Mouse (Mus musculus) c-Kit-positive CD71-positive TER-119-negative erythroid progenitor cells, embryonic 14.5 days (primary cell): ENCODE data around the gene Phrf1.
"Not testable (repeated sequence)": the region's sequence is repeated elsewhere in the genome, so short reads cannot be mapped to it uniquely, and the experiment has no call there.

ENCODE experiments used
- DNase-seq: peaks from one replicate; pipeline ENCODE4 v3.0.0-alpha.2; 2013; ENCODE audit warnings: low read depth

Gene Phrf1

DNA sequence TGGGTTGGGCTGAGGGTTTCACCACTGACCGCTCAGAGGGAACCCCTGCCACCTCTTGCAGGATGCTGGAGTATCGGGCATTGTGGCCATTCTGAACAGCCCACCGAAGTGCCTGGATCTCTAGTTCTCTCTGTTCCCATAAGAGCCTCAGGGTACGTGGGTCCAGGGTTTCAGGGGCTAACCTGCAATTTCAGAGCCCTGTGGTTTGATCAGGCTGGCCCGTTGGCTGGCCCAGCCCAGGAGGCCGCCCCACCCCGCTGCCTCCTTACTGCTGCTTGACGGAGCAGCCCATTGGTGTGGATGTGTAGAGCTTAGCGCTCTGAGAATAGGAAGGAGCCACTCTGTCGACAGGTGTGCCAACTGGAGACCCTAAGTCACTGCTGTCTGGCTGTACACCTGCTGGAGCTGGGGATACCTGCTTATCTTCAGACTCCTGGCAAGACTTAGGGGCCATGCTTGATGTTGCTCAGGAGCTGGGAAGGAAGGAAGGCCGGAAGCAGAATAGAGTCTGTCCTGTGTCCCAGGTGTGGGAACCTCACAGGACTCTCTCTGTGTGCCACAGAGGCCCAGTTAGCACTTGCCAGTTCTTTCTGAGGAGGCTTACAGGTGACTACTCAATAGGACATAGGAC, 14.9 kb upstream of the Phrf1 start, which contains the start of gene Lmntd2:
Gene Lmntd2 (minus strand): TSS at position 476 of the 631 bp plus-strand sequence.
- no peak for DNase-seq

DNA sequence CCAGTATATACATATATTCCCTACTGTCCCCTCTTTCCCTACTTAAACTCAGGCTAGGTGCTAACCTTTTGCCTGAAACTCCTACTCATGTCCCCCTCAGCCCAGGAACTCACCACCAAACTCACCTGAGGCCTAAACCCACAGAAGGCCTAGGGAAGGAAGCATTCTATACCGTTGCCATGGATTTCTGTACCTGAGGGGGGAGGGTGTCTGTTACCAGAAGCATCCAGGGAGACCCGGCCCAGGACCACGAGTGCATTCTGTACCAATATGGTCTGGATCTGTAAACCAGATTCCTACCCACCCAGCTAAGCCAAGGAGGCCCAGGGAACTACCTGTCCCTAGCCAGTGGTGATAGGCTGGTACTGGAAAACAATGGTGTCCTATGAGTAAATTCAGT, 14.3 kb upstream of the Phrf1 start:
- no peak for DNase-seq

DNA sequence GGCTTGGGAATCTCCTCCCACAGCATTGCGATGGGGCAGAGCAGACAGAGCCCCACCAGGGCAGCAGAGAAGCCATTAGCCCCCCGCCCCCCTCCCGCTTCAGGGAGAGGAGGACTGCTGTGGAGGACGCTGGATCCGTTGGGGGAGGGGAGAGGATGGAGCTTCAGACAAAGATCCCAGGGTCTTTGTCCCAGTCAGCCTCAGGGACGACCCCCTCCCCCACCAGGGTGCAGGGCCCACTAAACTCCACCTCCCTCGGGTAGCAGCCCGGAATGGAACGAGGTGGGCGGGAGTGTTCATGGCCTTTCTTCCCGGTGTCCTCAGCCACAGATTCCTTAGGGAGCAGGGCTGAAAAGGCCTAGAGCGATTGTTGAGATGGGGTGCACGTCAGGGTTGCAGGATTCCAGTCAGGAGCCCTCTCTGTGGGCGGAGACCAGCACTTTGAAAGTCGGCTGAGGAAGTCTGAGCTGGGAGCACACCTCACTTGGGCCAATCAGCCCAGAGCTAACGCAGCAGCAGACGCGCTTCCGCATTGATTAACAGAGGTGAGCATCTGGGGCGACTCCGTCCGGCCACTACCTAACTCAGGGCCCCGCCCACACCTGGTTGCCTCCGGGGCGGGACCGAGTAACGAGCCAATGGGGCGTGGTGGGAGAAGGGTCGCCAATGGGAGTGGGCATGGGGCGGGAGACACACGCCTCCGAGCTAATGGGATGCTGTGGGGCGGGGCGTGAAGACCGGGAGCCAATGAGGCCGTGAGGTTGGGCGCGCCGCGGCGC, 13.3 kb upstream of the Phrf1 start, which contains the start of gene Rassf7:
Gene Rassf7 (plus strand): TSS at position 760 of the 779 bp plus-strand sequence.
- peak; percentile 96 for DNase-seq

DNA sequence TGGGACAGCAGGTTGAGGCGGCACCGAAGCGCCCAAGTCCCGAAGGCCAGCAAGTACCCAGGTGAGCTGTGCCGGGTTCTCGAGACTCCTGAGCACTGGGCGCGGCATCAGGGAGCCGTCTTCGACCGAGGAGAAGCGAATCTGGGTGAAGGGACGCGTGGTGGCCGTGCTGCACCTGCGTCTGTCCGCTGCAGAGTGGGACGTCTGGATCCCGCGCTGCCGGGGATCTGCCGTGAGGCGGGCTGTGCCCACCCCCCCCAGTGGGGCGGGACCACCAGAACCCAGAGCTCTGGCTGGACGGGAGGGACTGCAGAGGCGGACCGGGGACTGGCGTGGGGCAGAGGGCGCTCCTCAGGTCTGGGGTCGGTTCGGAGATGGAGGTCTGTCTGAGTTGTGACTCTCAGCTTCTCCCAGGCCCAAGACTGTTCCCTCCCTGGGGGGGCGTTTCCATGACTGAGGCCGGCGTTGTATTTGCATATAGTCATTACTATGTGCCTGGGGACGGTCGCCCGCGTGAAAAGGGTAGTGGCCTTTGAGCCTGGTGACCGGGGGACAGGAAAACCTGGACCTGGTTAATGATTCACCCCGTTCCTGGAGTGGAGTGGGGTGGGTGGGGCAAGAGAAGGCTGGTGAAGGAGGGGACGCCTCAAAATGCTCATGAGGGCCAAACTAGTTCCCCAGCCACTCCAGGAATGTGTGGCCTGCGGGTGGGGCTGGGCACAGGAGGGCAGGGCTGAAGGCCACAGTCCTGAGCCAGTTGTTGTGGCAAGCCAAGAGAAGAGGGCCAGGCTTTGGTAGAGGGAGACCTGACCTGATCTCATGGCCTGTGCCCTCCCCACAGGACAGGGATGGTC, 12.5 kb upstream of the Phrf1 start:
- no peak for DNase-seq

DNA sequence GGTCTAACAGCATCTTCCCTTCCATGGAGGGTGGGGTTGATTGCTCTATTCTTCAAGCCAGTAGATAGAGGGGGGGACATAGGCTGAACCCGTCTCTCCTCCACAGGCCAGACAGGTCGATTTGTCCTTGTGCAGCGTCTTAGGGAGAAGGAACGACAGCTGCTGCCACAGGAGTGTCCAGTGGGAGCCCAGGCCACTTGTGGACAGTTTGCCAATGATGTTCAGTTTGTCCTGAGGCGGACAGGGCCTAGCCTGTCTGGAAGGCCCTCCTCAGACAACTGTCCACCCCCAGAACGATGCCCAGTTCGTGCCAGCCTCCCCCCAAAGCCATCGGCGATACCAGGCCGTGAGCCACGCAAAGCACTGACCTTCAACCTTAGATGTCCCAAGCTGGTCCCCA, 11.7 kb upstream of the Phrf1 start:
- no peak for DNase-seq

DNA sequence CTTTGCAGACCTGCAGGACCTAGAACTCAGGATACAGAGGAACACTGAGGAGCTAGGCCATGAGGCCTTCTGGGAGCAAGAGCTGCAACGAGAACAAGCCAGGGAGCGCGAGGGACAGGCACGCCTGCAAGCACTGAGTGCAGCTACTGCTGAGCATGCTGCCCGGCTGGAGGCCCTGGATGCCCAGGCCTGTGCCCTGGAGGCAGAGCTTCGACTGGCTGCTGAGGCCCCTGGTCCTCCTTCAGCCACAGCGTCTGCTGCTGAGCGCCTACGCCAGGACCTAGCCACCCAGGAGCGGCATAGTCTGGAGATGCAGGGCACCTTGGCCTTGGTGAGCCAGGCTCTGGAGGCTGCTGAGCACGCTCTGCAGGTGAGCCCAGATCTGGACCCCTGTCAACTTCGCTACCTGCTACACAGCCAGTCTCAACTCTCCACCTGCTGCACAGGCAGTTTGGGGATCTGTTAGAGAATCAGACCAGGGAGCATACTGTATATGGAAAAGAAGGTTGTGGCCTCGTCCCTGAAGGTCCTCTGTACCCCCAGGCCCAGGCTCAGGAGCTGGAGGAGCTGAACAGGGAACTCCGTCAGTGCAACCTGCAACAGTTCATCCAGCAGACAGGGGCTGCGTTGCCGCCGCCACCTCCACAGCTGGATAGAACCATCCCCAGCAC, 11.1 kb upstream of the Phrf1 start:
- no peak for DNase-seq

DNA sequence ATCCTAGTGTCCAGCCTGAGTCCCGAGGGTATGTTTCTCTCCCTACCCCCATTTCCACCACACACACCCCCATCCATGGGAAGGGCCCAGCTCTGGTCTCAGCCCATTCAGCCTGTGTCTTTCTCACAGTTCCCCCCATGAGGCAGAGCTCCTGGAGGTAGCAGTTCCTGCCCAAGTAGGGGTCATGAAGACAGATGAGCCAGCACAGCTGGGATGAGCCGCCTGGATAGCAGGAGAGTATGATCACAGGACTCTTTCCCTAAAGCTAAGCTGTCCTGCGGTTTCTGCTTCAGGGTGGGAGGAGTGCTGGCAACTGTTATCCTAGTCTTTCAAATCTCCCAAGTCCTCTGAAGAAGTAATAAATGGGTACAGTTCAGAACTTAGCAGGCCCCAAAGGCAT, 10.4 kb upstream of the Phrf1 start:
- no peak for DNase-seq

DNA sequence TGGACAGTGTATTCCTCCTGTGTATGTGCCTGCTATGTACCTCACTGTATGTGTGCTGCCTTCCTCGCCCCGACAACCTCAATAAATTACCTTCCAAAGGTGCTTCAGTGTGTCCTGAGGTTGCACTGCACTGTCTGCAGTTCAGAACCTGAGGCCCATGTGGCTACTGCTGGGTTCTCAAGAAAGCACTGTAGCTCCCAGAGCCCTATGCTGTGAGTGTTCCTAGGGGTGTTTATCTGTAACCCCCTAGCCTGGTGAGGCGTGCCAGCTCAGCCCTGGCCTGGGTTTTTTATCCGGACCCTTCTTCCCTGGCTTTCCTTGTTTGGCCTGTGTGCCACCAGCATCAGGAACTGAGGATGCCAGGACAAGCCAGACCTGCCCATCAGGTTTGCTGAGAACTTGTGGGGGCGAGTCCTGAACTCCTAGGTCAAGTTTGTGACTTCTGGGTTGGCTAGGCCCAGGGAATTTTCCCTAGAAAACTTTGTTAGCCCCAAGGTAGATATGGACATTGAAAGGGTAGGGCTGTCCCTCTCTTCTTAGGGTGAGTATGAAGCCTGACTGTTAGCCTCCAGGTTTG, 9.9 kb upstream of the Phrf1 start:
- no peak for DNase-seq

DNA sequence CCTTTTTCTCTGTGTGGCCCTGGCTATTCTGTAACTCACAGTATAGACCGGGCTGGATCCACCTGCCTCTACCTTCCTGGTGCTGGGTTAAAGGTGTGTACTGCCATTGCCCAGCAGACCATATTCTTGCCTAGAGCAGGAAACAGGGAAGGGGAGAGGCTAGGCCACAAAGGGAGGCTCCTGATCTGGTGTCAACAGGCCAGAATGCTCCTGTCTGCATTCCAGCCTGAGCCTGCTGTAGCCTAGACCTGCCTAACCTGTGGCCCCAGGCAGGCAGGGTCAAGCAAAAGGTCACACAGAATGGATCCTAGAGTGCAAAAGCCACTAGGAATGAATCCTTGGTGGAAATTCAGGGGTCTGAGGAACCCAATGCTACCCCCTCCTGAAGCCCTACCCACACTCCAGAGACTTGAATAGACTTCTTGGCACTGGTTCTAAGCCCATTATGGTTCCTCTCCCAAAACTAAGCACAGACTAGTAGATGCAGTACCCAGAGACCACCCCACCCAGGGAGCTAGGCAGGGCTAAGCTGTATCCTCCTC, 9.0 kb upstream of the Phrf1 start:
- DNase-seq = no peak

DNA sequence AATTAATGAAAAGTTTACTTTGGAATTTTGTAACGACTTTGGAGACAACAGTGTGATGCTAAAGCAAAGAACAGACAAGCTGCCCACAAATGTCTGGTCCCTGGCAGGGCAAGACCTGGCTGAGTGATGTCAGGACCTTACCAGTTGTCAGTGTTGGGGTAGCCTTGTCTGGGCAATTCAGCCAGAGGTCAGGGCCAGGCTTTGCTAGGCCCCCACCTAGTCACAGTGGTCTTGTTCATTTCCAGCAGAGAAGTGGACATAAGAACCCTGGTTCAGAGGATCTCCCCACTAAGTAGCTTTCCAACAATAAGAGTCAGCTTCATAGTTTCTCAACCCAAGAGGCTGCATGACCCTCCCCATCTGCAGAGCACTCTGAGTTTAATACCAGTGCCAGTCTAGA, 8.2 kb upstream of the Phrf1 start:
- DNase-seq = no peak

DNA sequence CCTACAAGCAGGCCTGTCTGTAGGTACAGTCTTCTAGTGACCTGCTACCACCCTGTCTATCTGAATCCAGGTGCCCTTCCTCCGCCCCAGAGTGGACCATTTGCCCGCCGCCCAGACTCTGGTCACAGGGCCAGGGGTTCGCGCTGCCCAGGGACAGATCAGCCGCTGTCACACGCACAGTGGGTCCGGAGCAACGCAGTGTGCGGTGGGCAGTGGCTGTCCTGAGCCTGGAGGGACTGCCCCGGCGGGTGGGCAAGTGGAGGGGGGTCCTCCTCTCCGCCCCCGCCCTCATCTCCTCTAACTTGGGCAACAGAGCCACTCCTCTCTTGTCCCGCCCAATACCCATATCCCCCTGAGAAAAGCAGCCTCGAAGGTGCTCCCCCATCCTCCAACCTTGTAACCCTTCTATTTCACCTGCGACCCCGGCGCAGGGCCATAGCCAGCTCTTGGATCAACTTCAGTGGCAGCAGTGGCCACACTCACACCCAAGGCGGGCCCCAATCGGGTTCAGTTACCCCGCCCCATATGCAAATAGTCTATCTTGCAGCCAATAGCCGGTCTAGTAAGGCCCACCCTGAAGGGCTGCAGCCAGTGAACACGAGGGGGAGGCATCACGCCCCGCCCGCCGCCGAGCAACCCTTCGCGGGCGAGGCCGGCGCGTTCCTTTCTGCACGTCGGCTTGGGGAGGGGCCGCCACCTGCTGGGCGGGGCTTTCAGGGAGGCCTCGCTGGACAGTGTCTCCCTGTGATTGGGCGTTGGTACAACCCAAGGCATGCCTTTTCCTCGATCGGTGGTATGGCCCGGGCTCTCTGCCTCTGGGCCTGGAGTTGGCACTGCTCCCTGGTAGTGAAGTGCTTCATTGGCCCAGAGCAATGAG, 7.1 kb upstream of the Phrf1 start:
- DNase-seq = peak; percentile 99

DNA sequence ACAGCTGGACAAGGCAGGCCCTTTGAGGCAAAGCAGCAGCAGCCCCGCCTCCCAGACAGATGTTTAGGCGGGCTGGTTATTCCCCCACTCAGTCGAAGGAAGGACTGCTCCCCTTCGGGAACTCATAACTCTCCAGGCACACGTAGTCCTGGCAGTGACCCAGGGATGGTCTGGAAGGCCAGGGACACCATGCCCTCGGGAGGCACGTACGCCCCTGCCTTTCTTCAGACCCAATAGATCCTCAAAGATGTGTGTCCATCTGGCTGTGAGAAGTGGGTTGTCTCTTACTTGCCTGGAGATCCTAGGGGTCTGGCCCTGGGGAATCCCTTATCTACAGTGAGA, 6.5 kb upstream of the Phrf1 start:
- no peak for DNase-seq

DNA sequence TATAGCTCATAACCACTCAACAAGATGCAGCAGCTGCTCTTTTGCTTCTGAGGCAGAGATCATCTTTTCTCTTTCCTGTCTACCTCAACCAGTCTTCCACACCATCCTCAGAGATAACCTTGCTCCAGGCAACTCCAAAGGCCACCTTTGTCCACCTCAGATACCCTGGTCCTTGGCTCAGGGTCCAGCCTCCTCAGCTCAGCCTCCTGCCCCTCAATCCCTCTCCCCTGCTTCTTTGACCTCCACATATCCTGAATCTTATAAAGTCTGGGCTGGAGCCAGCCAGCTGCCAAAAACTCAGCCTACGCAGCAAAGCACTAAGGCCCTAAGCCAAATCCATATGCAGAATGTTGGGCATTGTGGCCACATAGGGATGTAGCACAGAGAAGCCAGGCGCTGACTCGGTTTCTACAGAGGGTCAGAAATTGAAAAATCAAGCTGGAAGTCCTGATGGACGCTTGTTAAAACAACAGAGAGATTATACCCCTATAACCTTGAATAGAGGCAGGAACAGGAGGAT, 5.8 kb upstream of the Phrf1 start:
- DNase-seq = no peak

DNA sequence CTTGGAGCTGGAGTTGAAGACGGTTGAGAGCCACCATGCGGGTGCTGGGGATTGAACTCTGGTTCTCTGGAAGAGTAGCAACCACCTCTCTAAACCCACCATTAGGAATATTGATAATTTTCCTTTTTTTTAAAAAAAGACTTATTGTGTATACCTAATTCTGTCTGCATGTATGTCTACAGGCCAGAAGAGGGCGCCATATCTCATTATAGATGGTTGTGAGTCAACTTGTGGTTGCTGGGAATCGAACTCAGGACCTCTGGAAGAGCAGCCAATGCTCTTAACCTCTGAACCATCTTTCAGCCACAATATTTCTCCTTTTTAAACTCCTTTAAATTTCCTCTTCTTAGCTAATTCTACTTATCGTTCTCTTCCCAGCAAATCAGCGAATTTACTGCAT, 2.0 kb upstream of the Phrf1 start:
- DNase-seq = no peak

DNA sequence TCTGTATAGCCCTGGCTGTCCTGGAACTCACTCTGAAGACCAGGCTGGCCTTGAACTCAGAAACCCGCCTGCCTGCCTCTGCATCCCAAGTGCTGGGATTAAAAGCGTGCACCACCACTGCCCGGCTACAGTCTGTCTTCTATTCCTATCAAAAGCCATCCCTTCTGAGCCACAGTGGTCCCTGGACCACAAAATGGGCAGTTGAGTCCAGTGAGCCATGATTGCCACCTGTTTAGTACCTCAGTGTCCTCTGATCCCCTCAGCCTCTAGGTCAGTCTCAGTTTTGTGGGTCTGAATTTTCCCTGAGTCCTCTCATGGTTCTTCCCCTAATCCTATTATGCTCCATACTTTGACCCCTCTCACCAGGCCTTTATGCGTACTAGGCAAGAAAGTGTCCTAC, 788 bp upstream of the Phrf1 start:
- no peak for DNase-seq

DNA sequence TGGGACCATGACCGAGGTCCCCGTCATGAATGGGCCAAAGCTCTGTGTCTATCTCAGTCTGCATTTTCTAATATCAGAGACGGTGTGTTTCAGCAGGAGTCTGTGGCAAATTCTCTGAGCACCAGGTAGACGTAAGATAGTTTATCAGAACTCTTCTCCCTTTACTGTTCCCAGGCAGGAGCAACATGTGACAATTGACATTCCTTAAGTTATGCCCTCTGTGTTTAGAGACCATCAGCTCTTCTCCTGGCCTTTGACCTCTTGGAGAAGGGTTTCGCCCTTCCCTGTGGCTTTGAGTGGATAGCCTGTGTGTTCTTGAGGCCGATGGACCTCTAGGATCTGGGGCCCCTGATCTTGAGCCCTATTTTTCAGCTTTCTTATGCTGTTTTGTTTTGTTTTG, 1.1 kb downstream of the Phrf1 start:
- DNase-seq = no peak

DNA sequence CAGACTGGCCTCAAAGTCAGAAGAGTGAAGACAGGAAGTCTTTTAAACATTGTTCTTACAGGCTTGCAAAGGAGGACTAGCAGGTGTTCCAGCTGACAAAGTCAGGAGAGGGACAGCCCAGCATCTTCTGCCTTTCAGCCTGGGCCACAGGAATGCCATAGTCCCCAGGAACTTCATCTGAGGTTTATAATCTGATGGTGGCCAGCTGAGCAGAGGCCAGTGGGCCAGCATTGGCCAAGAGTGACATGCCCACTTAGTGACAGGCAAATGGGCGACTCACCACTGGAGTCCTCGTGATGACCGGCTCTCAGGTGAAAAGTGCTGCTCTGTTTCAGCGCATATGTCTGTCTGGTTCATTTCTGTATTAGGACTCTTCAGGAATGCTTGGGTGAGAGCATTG, 2.0 kb downstream of the Phrf1 start:
- DNase-seq = no peak

DNA sequence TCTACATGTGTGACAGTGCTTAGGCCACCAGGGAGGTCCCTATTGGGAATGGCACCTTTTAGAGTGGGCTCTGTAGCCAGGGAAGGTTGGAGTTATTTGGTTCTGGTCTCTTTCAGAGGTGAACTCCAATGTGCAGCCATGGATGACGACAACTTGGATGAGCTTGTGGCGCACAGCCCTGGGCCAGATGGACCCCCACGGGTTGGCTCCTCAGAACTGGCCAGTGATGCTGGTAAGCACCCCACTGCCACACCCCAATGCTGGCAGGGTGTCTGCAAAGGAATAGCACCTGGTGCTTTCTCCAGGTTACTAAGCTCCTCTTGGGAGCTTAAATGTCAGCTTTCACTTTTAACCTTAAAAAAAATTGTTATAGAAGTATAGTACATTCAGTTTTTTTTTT, 2.5 kb downstream of the Phrf1 start:
- DNase-seq = no peak

DNA sequence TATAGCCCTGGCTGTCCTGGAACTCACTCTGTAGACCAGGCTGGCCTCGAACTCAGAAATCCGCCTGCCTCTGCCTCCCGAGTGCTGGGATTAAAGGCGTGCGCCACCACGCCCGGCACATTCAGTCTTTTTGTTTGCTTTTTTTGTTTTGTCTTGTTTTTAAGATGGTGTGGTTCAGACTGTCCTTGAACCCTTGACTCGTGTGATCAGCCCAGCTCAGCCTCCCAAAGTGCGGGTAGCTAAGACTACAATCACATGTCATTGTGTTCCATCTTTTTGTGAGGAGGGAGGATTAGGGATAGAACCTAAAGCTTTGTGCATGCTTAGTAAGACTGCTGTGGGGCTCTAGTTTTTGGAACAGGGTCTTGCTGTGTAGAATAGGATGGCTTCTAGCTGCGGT, 3.0 kb downstream of the Phrf1 start:
- DNase-seq = no peak

DNA sequence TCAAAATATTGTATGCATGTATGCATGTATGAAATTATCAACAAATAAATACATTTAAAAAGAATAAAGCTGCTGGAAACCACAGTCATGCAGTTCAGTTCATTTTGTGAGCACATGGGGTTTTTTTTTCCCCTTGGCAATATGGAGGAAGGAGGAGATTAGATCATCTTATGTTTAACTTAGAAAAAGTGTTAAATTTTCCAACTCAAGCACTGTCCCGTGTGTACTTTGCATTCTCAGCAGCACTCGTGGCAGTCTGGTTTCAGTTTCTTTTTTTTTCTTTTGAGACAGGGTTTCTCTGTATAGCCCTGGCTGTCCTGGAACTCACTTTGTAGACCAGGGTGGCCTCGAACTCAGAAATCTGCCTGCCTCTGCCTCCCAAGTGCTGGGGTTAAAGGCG, 21.9 kb downstream of the Phrf1 start:
- DNase-seq = not testable (repeated sequence)

DNA sequence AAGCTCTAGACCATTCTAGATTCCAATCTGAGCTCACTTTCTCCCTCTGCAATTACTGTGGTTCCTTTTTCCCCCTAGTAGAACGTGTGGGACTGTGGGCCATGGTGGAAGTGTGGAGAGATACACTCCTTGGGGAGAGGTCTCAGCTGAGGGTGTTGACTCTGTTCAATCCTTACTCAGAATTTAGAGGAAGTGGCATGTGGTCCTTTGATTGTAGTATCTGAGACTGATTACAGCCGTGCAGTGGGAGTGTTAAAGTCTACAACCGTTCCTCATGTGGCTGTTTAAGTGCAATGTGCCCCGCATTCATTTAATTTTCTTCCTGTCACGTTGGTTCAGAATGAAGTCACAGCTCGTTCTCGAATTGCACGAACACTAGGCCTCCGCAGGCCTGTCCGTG, 27.6 kb downstream of the Phrf1 start:
- no peak for DNase-seq
